Mouse (Mus musculus) adrenal gland, adult 18-20 months (tissue): ENCODE data around the gene Prkn. TPM values are rescaled to one million over a fixed set of nuclear protein-coding genes. Genes with fewer than 3 reads are reported as not detected.

Source experiments
- DNase-seq, 2 experiments: peaks; one replicate each; pipeline ENCODE4 v3.0.0; 2021 to 2022; ENCODE audit warnings: low spot score in 2 of 2
- total RNA-seq, 2 experiments: library from RNA; stranded (reverse); gene quantifications; 1 replicate in 1 of 2; 2 replicates in 1 of 2; pipeline ENCODE4 v1.2.3; 2021

Gene Prkn
- total RNA-seq, 2 experiments from 2014 or later = 10.2 to 13.8 TPM

GRCm38 (mm10) chr17:12032014-12032791 lies 1192.0 kb downstream of the Prkn start:
- no peak for DNase-seq

DNA sequence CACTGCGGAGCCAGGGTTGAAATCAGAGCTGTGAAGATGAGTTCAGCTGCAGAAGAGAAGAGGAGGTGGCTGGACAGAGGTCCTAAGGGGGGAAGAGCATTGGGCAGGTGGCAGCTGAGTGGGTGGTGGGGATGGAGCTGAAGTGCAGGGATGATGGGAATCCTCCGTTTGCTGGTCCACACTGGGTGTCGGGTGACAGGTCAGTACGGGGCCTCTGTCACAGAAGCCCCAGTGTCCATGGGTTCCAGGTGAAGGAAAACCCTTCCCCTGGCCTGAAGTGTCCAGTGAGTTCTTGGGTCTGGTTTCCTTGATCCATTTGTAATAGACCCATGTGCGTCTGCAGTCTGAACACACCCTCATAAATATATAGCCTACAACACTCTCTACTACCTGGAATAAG lies 1195.2 kb downstream of the Prkn start:
- no peak for DNase-seq

DNA sequence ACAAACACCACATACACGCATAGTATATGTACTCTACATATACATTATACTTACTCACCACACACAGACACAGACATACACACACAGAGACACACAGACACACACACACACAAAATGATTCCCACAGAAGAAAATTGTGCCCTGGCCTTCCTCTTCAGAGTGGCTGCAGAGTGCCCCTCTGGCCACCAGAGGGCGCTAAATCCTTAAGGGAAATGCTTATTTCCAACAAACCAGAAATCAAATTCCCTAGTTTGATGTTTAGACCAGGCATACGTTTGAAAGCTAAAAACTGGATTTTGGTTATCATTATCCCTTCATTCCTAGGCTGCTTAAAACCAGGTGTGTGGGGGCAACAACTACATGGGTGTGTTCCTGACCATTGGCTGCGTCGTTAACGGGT lies 1196.0 kb downstream of the Prkn start:
- peak; percentile 64 to 67 for DNase-seq

DNA sequence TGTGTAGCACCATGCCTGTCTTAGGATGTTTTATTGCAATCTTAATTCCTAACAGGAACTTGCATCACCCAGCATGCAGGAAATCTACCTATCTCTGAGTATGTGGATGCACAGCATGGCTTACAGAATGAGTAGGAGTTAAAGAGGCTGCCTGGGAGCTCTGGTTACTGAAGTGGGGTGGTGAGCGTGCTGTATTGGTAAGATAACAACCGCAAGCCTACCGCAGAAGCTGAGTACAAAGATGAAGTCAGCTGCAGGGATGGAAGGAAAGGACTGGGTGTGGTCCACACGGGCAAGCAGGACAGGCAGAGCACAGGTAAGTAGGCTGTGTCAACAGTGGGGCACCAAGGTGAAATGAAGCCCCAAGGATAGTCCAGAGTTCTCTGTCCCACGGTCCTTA lies 1196.9 kb downstream of the Prkn start:
- no peak for DNase-seq

DNA sequence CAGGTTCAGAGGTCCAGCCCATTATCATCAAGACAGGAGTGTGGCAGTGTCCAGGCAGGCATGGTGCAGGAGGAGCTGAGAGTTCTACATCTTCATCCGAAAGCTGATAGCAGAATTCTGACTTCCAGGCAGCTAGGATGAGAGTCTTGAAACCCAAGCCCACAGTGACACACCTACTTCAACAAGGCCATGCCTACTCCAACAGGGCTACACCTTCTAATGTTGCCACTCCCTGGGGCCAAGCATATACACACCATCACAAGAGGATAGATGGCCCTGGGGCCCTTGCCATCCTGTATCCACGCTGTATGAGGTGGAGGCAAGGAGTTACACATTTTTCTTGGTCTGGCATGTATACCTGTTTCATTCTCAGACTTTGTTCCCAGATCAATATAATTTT lies 1197.4 kb downstream of the Prkn start:
- no peak for DNase-seq

DNA sequence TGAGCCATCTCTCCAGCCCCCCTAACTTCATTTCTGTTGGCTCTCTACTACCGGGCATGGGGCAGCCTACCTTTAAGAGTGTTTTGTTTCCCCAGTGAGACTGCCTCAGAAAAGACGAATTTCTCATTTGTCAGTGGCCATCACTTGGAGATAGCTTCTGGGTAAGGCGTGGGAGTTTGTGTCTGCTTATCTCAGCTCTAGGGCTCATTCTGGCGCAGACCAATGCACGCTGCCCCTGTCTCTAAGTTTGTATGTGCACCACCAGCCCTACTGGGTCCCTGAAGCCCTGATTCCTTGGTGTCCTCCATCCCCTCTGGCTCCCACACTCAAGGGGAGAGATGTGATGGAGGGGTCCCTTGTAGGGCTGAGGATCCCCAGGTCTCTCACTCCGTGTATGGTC lies 1198.3 kb downstream of the Prkn start:
- no peak for DNase-seq

GRCm38 (mm10) chr17:12039188-12039587 lies 1199.0 kb downstream of the Prkn start:
- DNase-seq = peak; percentile 84 to 88

- DNase-seq = no peak
Measured at GRCm38 (mm10) chr17:12039922-12040321, 1199.7 kb downstream of the Prkn start.

- no peak for DNase-seq
Measured at GRCm38 (mm10) chr17:12040546-12040945, 1200.4 kb downstream of the Prkn start.

DNA sequence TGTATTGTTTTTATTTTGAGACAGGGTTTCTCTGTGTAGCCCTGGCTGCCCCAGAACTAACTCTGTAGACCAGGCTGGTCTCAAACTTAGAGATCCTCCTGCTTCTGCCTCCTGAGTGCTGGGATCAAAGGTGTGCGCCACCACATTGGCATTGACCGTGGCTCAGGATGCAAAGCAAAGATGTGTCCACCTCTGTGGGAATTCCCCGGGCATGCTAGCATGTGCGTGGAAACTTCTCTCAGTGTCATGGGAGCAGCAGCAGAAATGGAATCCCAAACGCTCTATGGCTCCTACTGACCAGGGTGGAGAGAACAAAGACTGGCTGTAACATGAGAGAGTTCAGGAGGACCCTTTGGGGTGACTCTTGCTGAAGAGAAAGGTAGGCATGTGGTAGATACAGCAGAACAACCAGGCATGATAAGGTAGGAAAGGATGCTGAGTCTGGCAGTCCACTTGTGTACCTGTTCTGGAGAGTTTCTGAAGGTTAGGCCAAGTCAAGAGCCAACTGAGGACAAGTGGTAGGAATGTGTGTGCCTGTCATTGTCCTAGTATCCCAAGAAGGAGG lies 1201.0 kb downstream of the Prkn start:
- no peak for DNase-seq

GRCm38 (mm10) chr17:12042561-12043256 lies 1202.5 kb downstream of the Prkn start:
- no peak for DNase-seq

DNA sequence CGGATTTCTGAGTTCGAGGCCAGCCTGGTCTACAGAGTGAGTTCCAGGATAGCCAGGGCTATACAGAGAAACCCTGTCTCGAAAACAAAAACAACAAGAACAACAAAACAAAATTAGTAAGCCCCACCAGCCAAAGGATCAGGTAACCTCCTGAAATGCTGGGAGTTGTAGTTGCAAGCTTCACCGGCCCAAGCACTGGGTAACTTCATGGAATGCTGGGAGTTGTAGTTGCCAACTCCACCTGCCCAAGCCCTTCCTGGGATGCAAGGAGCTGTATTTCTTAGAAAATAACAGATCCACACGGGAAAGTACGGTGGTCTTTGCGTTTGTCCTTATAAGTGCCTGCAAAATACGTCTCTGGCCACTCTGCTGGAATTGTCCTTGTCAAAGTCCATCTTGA lies 1204.0 kb downstream of the Prkn start:
- no peak for DNase-seq

DNA sequence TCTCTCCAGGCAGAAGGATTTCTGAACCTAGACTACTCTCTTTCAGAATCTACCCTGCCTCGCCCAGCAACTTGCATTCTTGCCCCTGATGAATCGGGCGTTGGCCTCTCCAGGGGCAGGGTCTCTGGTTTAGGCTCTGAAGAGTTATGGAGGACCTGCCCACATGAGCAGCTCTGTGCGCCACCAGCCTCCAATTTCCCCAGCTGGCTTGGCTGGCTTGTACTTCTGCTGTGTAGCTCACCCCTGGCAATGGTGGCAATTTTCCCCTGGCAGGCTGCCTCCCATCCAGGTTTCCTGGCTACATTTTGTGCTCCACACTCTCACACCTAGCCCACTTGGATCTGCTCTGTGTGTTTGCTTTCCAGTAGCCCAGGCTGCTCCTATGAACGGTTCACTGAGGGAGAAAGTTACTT lies 1205.7 kb downstream of the Prkn start:
- DNase-seq = no peak

DNA sequence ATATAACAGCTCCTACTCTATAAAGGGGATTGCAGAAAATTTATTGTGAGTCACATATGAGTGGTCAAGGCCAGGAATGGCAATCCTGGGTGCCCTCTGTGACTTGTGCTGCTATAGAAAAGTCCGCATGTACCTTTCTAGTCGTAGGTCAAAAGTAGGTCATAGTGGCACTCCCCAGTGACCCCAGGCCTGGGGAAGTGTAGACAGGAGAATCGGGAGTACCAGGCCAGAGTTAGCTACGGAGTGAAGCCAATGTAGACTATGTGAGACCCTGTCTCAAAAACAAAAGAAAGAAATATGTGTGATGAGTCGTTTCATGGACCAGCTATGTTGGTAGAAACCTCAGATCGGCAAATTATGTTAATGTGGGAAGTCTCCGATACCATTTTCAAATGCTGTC lies 1206.8 kb downstream of the Prkn start:
- DNase-seq = peak in 1 of 2 experiments; percentile 8

DNA sequence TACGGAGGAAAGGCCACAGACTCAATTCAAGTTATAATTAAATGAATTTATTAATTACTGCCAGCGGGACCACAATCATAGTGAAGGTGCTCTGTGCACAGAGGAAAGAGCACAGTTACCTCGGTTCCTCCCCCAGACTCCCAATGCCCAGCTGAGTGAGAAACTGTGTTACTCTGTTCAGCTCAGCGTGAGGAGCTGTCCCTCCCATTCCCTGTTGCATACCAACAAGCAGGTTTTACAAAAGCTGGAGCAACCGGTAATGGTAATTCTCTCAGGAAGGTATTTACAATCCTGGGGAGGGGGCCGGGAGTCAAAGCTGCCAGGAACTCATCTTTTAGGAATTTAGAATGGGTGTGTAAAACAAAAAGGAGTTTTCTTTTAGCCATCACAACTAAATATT lies 1207.3 kb downstream of the Prkn start:
- DNase-seq = peak in 1 of 2 experiments; percentile 5

DNA sequence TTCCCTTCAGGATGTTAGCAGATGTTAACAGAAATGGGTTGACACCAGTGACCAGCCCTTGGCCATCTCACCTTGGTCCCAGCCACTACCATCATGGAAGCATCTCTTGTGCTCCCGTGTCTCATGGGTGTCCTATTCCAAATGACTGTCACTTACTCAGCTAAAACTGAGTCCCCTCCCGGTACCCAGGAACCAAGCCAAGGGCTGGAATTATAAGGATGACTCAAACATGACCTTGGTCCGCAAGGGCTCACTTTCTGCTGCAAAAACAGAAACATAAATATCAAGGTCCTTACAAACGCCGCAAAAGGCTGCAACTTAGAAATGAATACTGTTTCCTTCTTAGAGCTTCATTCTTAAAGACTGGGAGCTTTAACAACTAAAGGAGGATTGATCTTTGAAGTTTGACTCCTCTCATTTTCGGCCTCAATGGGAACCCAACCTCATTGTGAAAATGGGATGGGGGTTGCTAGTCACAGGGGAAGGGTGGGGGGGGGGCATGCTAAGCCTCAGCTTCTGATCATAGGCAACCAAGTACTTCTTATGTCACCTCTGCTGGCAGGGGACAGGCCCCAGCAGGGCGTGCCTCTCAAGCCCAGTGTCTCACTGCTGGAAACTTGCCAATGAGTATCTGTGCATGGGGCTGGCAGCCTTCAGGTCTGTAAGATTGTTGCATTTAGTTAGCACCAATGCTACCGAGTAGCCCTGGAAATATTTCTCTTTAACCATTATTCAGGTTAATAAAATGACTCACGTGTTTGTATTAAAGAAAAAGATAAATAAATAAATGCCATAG lies 1208.7 kb downstream of the Prkn start:
- peak in 1 of 2 experiments; percentile 52 for DNase-seq

- no peak for DNase-seq
Measured at GRCm38 (mm10) chr17:12050261-12050660, 1210.1 kb downstream of the Prkn start.

DNA sequence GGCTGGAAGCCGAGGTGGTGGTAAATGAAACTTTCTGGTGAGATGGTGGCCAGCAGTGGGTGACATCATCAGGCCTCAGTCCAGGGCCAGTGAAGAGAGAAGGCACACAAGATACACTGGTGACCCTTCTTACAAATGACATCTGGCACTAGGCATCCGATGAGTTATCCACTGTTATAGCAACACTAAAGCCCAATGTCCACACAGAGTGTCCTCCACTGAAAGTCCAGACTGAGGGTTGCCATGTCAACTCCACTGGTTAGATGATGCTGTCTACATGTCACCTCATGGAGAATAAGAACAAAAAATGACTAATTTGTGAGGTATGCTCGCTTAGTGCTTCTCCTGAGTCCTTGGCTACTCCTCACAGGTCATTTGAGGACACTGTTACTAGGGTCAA lies 1210.8 kb downstream of the Prkn start:
- DNase-seq = peak in 1 of 2 experiments; percentile 18

DNA sequence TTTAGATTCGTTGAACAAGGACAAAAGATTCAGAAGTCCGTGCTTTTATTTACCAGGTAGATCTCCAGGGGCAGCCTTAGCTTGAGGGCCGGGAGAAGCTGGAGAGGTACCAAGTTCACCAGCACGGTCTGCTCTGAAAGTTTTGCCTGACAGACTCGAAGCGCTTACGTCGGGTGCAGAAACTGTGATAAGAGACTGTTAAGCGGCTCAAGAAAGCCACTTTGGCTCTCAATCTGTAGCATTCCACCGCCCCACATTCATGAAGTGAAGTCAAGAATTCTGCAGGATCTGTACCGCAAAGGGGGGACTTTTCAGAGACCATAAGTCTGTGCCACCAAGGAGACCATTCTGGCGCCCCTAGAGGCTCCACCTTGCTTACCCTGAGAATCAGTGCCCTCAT lies 1212.5 kb downstream of the Prkn start:
- peak in 1 of 2 experiments; percentile 16 for DNase-seq

DNA sequence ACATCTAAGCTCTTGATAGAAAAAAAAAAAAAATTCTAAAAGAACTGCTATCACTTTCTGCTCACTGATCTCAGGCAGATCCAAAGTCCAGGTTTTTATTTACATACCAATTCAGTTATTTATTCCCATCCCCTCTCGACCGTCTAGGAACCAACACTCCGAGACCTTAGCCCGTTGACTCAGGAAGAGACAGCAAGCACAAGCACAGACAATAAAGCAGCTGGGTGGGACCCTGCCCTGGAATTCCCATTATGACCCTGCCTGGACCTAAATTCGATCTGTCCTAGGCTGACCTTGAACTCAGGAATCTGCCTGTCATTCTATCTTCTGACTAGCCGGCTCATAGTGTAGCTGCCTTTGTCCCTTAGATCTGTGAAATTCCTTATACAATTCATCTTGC lies 1218.9 kb downstream of the Prkn start:
- no peak for DNase-seq

DNA sequence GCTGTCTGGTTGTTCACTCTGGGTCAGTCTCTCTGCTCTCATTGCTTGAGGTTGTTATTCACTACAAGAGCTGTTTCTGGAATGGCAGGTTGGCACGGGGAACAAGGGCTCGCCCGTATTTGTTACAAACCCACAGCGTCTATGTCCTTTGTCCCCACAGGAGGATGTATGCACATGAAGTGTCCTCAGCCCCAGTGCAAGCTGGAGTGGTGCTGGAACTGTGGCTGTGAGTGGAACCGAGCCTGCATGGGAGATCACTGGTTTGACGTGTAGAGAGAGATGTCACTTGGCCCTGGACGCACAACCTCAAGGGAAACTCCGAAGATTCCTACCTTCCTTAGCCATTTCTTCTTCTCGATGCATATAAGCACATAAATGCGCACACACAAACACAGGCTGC lies 1221.2 kb downstream of the Prkn start:
- no peak for DNase-seq
